Mouse (Mus musculus): Measurements from ENCODE around the gene Man1c1.

Man1c1 gene

GRCm38 (mm10) chr4:134723251-134723650 lies 19.2 kb upstream of the Man1c1 start:
- no peak for DNase-seq (ENCODE audit: low spot score)

GRCm38 (mm10) chr4:134721076-134721475 lies 17.0 kb upstream of the Man1c1 start:
- no peak for DNase-seq (ENCODE audit: low spot score)

GRCm38 (mm10) chr4:134720371-134720770 lies 16.3 kb upstream of the Man1c1 start:
- DNase-seq (ENCODE audit: low spot score), result no peak

DNA sequence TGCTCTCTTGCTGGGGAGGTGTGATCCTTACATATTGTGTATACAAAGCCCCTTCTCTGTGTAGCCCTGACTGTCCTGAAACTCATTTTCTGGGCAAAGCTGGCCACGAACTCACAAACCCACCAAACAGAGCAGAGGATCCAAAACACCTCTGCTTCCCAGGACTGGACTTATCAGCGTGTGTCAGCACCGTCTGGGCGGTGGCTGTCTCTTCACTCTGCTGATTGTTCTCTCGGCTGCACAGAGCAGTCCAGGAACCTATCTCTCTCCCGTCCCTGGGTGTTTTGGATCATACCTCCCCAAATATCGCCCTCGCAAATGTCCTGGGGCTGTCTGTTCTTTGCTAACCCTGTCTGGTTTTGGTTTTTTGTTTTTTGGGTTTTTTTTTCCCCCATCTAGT lies 15.4 kb upstream of the Man1c1 start:
- DNase-seq (ENCODE audit: low spot score), result no peak

DNA sequence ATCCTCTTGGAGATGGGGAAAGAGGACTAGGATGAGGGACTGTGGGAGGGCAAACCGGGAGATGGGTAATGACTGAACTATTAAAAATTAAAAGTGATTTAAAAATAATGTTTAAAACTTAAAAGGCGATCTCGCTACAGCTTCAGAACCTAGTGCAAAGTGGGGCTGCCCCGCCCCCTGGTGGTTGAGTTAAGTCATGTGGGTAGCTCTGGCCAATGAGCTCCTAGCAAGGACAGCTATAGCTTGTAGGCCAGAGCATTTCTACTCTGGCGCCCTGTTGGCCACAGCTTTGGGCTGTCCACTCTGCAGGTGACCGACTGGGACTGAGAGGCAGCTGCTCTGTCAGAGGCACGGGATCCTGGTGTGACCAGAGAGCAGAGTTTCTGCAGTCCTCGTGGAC lies 9.8 kb upstream of the Man1c1 start:
- peak; percentile 93 for DNase-seq (ENCODE audit: low spot score)

- no peak for DNase-seq (ENCODE audit: low spot score)
Observed at GRCm38 (mm10) chr4:134705311-134705710, 1.2 kb upstream of the Man1c1 start.

GRCm38 (mm10) chr4:134704590-134704989 lies 500 bp upstream of the Man1c1 start:
- DNase-seq (ENCODE audit: low spot score), result no peak

GRCm38 (mm10) chr4:134702981-134703834 lies 882 bp downstream of the Man1c1 start:
- DNase-seq (ENCODE audit: low spot score), result peak; percentile 66

- peak; percentile 81 for DNase-seq (ENCODE audit: low spot score)
Observed at GRCm38 (mm10) chr4:134701934-134702333, 2.2 kb downstream of the Man1c1 start.

DNA sequence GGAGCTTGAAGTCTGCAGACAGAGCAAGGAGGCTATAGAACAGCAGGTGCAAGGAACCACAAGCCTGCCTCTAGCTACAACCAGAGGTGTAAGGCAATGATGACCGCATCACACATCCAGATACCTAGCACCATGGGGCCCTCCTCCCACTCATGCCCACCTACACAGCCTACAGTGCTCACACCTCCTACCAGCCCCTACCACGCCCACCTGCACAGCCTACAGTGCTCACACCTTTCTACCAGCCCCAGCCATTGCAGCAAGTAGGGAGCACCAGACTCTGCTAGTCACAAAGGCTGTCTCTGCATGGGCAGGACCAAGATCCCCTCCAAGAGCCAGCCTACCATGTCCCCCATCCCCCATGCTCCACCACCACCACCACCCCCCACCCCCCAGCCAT lies 3.2 kb downstream of the Man1c1 start:
- no peak for DNase-seq (ENCODE audit: low spot score)

GRCm38 (mm10) chr4:134693202-134693940 lies 10.7 kb downstream of the Man1c1 start:
- DNase-seq (ENCODE audit: low spot score), result no peak

- DNase-seq (ENCODE audit: low spot score), result no peak
Observed at GRCm38 (mm10) chr4:134692388-134692787, 11.7 kb downstream of the Man1c1 start.

DNA sequence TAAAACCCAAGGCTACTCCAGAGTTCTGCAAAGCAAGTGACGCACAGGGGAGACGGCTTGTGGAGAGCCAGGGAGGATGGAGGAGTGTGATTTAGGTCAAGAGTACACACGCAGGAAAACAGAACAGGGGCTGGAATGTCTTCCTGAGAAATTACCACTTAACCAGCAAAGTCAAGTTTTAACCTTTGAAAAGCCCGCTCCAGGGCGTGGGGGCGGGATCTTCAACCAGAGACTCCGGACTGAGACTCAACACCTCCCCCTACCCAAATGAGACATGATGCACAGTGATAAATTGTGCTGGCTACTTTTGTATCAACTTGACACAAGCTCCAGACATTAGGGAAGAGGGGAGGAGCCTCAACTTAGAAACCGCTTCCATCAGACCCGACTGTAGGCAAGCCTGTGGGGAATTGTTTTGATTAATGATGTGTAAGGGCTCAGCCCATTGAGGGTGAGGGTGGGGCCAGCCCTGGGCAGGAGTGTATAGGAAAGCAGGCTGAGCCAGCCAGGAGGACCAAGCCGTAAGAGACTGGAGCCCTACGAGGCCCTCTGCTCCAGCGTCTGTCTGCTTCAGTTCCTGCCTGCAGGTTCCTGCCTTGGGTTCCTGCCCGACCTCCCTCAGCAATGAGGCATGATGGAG lies 17.9 kb downstream of the Man1c1 start:
- no peak for DNase-seq (ENCODE audit: low spot score)

- DNase-seq (ENCODE audit: low spot score), result peak; percentile 60
Observed at GRCm38 (mm10) chr4:134684637-134685338, 19.3 kb downstream of the Man1c1 start.

- DNase-seq (ENCODE audit: low spot score), result no peak
Observed at GRCm38 (mm10) chr4:134683892-134684291, 20.2 kb downstream of the Man1c1 start.

DNA sequence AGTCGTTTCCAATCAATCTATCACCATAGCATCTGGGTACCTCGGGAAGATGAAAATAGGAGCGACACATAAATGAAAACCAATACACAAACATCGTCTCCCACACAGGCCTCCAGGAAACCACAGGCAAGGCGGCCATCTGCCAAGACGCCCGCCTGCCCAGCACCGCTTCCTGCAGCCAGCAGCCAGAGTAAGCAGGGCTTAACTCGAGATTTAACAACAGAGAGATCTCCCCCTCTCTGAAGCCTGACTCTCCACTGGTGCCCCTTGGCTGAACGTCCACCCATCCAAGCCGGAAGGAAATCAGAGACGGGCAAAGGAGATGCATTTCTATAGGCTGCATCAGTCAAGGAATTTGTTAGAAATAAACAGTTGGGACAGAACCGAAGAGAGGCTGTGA lies 21.1 kb downstream of the Man1c1 start:
- no peak for DNase-seq (ENCODE audit: low spot score)

DNA sequence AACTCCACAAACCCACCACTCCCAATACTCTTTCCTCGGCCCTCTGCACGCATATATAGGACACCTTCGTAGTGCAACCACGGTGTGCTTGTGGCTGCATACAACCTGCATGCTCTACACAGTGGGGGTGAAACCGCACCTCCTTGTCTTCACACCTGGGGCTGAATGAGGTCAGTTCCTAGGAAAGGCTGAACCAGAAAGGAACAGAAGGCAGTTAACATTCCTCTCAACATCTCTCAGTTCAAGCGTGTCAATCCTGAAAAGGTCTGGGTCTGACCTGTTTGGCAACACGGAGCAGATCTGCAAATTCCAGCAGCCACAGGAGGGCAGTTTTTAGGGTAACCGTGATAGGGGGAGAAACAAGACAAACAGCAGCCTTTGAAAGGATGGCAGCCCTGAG lies 21.7 kb downstream of the Man1c1 start:
- no peak for DNase-seq (ENCODE audit: low spot score)

- DNase-seq (ENCODE audit: low spot score), result no peak
Observed at GRCm38 (mm10) chr4:134681819-134682218, 22.3 kb downstream of the Man1c1 start.

DNA sequence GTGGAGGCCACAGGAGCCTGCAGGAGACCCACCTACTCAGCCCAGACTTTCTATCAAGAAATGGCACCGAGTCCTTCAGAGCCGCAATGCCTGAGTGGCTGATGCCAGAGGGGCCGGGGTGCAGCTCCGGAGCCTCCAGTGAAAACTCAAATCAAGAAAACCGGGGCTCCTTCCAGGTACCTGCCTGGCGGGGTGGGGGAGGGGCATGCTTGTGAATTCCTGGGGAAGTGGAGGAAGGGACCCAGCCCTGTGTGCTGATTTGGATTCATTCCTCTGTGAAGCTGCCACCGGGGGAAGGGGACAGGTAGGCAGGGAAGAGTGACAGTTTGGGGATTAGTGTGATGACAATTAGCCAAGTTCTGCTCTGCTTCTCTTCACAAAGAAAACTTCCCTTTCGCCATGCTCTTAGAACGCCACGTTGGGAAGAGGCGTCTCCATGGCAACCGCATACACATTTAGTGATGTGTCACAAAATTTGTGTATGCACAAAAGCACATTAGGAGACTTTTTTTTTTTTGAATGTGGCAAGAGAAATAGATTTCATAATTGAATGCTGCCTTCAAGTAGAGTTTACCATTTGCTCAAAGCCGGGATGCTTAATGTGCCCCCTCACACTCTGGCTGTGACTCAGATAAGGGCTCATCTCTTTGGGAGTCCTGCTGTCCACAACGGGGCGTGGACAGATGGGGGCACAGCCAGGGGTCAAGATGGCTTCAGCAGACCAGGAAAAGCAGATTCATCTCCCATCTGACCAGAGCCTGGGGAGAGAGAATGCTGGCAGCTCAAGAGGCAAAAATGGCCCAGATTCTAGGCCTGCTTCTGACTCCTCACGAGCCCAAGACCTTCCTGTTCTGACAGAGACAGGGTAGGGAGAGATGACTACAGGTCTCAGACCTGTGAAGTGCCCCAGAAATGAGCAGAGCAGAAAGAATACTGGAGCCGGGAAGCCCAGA lies 26.3 kb downstream of the Man1c1 start:
- DNase-seq (ENCODE audit: low spot score), result no peak

GRCm38 (mm10) chr4:134675800-134676199 lies 28.3 kb downstream of the Man1c1 start:
- DNase-seq (ENCODE audit: low spot score), result no peak

- no peak for DNase-seq (ENCODE audit: low spot score)
Observed at GRCm38 (mm10) chr4:134674970-134675369, 29.1 kb downstream of the Man1c1 start.

Measured in testis, postnatal 10 days (tissue).